Mouse (Mus musculus) left cerebral cortex, adult 11 months (tissue): ENCODE results near the gene Jaml.

Experiments
- DNase-seq: peaks from one replicate; pipeline ENCODE4 v3.0.0; 2022; ENCODE audit warnings: low spot score

Gene Jaml

DNA sequence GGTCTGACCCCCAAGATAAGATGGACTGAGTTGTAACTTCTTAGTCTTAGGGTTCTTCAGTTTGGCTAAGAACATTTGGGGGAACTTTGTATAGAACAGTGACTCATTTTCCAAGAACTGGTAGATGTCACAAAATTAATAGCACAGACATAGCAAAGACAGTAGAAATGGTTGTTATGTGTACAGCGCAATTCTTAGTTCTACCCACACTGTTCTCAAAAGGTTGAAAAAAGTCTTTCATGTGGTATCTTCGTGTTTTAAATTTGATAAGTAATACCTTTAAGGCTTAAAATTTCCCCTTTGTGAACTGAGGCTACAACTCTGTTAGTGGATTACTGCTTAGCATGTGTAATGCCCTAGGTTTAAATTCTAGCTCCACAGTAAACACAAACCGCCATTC lies 4.1 kb downstream of the Jaml start:
- no peak for DNase-seq

DNA sequence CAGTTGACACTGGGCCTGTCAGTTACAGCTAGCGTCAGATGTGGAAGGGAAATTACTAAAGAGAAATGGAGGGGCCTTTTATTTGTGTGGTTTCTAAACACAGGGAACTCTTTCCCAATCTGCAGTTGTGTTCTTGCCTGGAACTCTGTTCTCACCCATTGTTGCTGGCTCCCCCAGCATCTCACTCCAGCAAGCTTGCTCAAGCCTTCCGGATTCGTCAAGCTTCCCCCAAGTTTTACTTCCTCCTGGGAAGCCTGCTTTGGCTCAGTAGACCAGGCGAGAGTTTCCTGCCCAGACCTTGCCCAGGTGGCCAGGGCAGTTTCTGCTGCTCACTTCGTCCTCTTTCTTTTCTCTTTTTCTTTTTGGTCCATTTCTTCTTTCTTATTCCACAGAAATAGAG lies 5.6 kb downstream of the Jaml start:
- DNase-seq, result no peak

DNA sequence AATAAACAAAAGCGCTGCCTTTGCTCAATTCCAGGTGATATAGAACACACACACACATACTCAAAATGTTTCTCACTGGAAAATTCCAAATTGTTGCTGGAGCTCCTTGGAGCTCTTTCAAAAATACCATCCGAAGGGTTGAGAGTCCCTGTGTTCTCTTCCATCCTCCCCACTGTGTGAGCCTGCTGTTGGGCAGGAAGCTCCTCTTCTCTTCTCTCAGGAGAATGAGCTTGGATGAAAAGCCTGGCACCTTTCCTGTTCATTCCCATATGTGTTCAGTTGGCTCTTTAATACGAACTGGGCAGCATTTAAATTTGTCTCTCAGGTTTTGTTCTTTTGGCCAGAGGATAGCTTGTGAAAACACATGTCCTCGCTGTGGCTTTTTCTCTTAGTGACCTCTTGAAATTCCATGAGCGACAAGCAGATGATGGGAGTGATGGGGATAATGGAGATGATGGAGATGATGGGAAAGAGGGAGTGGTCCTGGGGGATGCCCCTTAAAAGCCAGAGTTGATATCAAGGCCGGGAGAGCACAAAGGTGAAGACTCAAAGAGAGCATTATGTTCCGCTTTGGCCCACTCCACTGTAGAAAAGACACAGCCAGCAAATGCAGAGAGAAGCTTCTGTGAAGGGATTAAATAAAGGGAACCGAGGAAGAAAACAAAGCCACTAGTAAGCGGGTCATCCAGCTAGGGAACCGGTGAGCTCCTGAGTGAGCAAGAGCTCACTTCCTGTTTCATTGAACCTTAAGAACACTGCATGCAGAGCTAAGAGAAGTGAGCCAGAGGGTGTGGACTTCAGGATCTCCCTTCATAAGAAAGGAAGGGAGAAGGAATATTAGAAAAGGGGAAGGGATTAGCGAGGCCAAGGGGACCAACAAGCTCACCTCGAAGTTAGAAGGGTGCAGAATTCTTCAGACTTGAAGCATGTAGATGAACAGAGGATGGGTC lies 7.0 kb downstream of the Jaml start:
- DNase-seq, result no peak

DNA sequence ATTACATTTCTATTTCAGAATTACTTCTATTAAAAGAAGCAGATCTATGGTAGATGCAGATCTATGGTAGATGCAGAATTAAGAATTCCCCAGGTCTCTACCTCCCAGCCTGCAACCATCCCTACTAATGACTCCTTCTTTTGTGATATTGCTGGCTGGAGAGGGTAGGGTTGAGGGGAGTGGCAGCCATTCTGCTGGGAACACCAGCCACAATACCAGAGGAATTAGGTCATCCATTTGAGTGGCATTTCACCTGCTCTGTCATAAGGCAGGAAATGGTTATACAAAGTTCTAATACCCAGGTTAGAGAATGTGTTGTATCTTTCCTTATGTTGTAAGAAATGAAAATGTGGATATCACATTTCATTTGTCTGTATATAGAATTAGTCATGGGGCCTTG lies 9.1 kb downstream of the Jaml start:
- DNase-seq, result no peak

DNA sequence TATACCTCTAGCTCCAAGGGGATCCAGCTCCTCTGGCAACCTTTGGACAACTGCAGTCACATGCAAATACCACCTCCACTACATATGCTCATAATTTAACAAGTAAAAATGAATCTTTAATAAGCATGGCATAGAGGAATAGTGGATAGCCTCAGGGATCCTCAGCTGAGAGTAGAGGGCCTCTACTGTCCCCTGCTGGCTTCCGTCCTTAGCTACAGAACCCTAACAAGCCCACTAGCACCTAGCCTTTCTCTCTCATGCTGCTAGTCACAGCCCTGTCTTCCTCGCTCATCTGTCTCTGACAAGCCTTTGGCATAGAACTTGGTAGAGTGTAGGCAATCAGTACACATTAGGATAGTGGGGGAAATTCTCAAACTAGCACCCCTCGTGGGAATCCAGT lies 11.8 kb downstream of the Jaml start:
- DNase-seq, result no peak

DNA sequence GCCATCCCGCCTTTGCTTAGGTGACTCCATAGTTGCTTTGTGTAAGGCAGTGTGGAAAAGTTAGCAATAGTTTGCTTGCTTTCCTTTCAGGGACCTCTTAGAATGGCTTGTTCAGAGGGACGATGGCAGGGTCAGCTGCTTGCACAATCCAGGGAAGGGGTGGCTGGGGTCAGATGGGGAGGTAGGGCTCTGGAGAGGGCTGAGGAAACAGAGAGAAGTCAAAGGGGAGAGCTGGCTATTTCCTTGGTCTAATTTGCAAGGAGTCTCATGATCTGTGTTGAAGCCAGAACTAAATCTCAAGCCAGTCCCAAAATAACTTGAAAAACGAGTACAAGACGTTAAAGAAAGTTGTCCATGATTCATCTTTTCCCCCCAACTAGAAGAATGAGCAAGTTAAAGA lies 13.7 kb downstream of the Jaml start:
- DNase-seq, result no peak

DNA sequence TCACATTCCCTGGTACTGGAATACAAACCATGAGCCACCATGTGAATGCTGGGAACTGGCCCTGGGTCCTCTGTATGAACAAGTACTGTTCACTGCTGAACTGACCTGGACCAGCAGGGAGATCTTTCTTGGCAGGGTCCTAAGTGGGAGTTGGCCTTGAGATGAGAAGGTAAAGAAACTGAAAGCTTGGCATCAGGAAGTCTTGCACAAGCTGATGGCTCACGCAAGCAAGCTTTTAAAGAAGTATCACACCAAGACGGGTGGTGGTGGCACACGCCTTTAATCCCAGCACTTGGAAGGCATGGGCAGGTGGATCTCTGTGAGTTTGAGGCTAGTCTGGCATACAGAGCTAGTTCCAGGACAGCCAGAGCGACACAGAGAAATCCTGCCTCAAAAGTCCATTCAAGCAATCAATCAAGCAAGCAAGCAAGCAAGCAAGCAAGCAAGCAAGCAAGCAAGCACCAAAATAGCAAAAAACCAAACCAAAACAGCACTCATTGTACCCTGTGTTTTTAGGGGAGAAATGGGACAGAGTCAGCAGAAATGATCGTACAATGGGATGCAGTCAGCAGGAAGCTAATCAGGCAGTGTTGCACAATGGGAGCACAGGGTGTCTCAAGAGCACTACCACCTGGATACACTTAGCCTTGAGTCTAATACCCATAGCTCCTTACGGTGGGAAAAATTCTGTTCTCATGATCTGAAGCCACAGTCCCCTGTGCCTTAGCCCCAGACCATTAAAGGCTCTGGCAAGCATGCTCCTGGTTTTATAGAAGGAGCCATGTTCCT lies 16.4 kb downstream of the Jaml start:
- DNase-seq, result no peak

DNA sequence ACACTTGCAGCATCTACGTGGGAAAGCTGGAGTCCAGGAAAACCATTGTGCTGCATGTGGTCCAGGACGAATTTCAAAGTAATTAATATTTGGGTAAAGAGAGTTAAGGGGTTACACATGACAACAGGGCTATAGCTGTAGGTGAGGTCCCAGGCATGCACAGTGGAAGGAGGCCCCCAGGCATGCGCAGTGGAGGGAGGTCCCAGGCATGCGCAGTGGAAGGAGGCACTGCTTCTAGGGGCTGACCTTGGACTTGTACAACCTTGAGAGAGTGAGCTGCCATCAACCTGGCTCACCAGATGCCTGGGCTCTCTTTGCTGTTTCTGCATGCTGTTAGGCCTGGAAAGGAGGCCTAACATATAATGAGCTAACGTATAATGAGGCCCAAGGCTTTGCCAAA lies 18.9 kb downstream of the Jaml start:
- no peak for DNase-seq

DNA sequence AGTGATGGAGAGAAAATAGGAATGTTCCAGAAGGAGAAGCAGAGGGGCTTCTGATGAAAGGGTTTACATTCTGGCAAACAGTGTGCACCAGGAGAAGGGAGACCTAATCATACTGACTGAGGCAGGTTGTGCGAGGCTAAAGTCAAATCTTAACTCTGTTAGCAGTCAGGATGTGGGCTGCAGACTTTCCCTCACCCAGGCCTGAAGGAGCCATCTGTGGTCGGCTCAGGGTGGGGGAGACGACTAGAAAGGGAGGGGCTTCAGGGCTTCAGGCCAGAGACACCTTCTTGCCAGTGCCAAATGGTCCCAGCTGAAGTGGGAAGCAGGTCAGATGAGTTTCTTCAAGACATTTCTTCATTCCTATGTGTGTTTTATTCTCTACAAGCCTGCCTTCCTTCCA lies 19.4 kb downstream of the Jaml start:
- DNase-seq, result no peak

DNA sequence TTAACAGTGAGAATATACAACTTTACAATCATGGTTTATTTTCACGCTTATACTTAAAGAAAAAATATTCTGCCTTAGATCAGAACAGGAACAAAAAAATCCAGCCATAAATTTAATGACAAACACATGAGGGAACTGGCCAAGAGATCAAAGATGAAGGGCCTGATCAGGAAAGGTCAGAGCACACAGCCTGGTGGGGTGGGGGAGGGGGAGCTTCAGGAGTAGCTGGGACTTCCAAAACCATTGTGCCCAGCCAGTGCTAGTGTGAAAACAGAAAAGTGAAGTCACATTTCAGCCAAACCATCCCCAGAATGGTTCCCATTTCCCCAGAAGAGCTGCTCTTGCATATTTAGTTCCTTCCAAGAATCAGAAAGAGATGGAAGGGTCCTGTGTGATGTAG lies 23.5 kb downstream of the Jaml start:
- DNase-seq, result no peak

DNA sequence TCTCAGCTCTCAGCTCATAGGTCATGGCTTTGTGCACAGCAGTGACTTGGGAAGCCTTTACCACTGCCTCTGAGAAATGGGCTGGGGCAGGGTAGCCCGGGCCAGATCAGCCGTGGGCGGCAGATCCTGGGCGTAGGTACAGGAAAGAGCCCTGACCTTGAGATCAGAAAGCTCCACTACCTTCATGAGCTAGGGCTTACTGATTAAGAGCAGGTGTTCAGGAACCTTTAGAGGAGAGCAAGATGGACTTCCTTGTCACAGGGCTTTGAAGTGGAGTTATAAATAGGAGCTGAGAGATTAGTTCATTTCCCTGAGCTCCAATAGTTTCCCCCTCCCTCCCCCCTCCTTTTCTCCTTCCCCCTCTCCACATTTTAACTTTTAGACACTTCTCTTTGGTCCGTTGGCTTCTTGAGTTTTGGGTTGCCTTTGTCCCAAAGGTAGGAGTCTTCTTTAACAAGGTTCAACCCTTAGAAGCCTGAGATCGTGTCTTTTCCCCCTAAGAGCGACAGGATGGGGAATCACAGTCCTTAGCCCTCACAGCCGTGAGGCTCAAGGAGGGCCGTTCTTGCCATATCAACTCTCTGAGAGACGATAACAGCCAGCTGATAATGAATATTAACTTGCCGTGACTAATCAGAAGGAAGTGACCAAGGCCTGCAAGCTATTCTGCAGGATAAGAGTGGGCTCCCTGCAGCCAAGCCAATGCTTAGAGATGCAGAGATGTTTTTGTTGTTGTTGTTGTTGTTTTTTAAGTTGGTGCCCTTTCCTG lies 24.4 kb downstream of the Jaml start:
- DNase-seq, result no peak

DNA sequence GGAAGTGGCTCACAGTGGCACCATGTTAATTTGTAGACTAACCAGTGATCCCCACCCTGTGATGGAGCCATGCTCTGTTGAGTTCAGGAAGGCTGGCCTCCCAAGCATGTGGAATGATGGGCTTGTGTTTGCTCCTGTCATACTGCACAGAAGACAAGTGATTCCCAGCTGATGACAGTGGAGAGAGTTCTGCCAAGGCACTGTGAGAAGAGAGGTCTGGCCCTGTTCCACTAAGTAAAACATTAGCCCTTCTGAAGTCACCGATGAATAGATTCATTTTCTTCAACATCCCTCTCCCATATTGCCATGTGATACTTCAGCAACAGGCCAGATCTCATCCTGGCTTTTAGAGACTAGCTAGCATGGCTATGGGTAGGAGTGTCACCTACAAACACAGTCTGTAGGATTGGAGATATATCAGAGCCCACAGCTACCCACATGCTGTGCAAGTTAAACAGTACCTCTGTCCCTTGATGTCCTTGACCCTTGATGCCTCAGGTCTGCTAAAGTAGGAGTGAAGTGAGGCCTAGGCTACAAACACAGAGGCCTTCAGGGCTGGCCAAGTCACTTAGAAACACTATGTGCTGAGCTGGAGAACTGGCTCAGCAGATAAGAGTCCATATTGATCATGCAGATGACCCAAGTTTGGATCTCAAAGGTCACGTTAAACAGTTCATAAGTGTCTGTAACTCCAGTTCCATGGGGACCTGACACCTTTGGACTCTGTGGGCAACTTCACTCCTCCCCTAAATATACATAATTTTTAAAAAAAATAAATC lies 26.8 kb downstream of the Jaml start:
- no peak for DNase-seq

DNA sequence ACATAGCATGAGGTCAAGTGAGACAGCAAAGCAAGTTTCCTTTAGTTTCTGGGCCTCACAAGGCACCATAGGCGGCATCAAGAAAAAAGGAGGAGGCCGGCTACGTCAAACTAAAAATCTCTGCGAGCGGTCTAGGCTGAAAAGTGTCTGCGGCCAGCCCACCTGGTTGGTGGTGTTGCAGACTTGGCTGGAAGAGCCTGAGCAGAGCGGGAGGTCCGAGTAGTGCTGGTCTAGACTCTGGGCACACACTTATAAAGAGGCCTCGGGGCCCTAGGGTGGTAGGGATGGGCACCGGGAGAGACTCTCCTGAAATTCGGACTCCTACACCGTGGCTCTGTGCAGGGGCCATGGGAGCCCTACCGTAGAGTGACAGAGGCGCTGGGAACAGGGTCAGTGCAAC lies 36.7 kb downstream of the Jaml start:
- DNase-seq, result no peak

DNA sequence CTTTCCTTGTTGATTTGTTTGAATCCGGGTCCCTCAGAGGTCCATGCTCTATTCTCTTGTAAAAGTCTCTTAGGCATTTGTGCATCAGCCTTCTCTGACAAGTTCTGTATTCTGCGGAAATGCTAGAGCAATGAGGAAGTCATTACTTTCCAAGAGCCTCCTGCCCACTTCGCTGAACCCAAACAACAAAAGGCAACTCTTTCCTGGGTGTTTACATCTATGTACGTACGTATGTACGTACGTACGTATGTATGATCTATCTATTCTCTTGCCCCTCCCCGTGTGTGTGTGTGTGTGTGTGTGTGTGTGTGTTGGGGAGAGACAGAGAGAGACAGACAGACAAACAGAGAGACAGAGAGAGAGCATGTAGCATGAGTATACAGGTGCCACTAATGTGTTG lies 37.8 kb downstream of the Jaml start:
- no peak for DNase-seq

DNA sequence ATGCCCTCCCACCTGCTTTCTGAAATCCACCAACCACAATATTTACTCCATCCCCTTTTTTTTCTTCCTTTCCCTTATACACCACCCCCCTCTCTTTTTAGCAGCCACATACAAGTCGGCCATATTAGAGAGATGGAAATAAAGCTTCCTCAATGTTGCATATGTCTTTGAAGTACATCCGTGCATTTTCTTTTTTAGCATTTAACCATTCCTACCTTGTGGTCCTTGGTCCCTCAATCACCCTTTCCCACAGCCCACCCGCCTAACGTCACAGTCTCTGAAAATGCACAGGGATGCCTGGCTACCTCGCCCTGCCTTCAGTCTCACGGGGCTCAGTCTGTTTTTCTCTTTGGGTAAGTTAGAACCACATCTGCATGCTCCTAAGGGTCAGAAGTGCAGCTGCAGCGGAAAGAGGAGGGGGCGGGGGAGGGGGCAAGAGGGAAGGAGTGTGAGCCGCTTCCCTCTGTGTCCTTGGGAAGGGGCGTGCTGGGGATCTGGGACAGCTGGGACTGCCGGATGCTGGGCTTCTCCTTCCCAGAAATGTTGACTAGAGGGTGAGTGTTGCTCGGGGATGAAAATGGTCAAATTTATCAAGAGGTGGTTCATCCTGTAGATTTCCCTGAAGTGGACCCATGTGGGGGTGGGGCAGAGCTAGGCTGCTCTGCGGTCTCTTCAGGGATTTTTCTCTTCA lies 38.9 kb downstream of the Jaml start, which contains the start of gene Scn2b:
Scn2b (plus strand) TSS at position 42 of the 691 bp plus-strand sequence.
- DNase-seq, result no peak

DNA sequence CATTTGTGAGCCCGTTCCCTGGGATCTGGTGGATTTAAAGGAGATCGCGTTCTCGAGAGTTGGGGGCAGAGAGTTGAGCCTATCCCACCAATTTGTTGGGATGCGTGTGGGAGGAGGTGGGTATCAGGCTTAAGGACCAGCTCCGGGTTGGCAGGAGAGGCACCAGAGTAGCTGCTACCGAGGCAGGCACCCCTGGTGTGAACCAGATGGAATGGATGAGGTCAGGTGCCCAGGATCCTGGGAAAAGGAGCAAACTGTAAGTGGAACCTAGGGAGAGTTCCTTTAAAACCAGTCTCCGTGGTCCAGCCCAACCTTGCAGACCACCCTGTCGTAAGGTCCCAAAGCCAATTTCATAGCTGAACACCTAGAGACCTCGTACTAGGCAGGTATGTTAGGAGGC lies 39.6 kb downstream of the Jaml start:
- DNase-seq, result no peak

DNA sequence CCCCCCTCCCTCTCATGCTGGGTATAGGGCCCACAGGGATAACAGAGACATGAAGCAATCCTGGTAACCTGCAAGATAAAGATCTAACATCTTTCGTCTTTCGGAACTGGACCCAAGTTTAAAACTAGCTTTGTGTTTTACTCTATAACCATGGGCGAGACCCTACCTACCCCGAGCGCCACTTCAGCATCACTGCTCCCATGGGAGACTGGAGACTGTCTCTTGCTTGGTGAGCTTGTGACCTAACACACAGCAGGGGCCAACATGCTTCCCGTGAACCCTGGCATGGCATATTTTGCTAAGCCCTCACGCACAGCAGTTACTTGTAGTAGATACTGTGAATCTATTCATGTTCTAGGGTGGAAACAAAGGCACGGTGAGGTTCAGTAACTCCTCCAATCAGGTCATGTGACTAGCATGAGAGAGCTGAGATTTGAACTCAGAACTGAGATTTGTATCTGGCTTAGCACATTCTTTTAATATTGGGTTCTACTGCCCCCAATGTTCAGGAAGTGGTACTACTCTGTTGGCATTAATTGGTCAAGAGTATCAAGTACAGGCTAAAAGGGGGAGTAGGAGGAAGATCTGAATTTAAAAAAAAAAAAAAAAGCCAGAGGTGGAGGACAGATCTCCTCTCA lies 40.5 kb downstream of the Jaml start:
- no peak for DNase-seq

DNA sequence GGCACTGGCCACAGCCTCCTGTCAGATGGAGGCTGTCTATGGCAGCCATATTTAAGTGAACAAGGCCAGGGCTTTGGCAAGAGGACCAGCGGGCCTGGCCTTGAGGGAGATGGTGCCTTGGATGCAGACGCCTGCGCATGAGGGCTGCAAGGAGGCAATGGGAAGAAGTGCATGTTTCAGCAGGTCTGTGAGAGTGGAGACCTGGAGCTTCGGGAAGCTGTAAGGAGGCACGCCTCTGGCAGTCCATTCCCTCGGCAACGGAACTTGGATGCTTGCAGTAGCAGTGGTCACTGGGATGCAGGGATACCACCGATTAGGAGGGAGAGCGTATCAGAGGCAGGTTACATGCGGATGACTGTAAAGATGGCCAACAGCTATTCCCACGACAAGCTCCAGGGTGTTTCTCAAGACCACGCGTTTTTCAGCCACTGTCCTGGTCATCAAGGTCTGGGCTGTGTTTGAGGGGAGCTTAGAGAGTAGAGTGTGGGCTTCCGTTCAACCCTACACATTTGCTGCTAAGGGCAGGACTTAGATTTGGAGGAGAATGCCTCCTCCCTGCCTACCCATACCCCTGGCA lies 41.1 kb downstream of the Jaml start:
- no peak for DNase-seq

DNA sequence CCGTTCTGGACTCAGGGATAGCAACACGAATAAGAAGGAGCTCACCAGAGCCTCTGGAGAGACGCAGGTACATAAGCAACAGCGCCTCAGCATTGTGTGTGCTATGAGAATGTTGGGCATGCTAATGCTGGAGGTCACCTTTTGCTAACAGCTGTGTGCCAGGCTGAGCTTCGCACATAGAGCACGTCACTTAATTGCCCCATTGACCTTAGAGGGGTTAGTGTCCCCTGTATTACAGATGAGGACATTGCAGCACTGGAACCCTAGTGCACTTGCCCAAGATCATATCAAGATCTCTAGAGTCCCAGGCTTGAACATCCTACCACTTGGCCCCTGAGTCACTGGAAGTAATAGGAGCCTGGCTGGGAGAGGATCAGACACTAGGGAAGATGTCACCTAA lies 41.6 kb downstream of the Jaml start:
- DNase-seq, result no peak

DNA sequence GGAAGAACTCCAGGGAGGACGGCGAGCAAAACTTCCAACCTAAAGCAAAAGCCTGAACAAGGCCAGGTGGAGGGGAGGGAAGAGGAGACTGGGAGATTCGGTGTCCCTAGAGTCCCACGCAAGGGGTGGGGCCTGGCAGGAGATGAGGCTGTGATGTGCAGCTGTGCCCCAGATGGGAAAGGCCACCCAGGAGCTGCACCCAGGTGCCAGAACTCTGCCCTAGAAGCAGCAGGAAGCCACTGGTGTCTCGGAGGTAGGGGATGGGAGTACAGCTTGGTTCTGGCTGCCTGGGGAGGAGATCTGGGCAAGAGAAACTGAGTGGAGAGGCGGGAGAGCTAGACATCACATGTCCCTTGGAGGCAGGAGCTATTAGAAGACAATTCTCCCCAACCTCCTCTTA lies 42.0 kb downstream of the Jaml start:
- DNase-seq, result no peak
